Mouse (Mus musculus) embryo, embryonic 9.5 days (tissue): ENCODE data around the gene Epor.

Experiments
- DNase-seq: peaks from one replicate; pipeline ENCODE4 v3.0.0-alpha.2; 2017; ENCODE audit errors: extremely low spot score

Gene Epor

DNA sequence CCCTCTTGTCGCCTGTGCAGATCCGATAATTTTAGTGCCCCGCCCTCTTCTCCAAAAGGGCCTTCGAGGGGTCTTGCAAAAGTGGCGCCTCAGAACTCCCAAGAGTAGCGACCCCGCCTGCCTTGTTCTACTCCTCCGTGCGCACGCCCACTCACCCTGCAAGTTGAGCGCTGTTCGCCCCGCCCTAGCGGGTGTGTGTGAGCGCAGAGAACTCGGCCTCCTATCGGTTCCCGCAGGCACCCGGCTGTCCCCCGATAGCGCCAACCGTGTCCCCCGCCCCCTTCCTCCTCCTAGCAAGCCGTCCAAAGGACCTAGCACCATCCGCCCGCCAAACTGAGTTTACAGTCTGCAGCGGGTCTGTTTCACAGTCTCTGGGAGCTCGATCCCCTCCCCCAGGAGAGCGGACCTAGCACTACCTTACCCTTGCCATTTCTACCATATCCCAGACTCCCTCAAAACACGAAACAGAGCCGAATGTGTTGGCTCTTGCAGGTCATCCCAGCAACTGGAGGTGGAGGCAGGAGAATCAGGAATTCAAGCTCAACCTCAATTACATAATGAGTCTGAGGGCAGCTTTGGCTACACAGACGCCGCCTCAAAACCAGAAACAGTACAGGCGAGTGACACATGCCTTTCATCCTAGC lies 768 bp downstream of the Epor start:
- DNase-seq, result peak; percentile 80

DNA sequence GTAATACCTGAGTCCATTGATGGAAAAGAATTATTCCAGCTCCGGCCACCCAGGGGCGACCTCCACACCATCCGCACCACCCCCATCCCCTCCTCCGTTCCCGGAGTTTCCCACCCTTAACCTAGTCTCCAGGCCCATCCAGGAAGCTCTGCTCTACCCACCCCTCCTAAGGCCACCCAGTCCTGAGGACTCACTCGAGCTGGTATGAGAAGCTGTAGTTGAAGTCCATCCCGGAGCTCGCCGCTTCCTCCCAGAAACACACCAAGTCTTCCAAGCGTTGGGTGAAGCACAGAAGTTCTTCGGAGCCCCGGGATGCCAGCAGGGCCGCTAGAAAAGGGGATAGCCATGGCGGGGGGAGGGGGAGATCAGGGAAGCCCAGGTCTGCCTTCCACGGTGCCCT lies 1.3 kb downstream of the Epor start:
- no peak for DNase-seq

DNA sequence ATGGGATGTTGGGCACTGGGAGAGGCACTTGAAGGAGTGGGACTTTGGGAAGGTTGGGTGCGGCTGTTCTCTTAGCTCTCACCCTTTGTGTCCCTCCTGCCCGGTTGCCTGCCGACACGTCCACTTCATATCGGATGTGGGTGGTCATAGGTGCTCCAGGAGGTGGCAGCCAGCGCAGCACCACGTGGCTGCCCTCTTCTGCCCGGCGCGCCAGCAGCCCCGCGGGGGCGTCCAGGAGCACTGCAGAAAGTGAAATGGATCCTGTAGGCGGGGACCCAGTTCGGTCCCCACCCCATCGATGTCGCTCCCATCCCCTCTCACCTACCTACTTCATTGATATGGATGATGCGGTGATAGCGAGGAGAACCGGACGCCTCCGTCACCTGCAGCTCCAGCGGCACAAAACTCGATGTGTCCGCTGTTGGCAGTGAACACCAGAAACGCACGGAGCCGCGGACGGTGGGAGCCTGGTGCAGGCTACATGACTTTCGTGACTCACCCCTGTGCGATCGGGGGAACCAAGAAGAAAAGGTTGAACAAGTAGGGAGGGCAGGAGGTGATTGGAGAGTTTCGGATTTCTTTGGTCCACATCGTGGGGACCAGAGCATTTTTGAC lies 1.8 kb downstream of the Epor start:
- no peak for DNase-seq

DNA sequence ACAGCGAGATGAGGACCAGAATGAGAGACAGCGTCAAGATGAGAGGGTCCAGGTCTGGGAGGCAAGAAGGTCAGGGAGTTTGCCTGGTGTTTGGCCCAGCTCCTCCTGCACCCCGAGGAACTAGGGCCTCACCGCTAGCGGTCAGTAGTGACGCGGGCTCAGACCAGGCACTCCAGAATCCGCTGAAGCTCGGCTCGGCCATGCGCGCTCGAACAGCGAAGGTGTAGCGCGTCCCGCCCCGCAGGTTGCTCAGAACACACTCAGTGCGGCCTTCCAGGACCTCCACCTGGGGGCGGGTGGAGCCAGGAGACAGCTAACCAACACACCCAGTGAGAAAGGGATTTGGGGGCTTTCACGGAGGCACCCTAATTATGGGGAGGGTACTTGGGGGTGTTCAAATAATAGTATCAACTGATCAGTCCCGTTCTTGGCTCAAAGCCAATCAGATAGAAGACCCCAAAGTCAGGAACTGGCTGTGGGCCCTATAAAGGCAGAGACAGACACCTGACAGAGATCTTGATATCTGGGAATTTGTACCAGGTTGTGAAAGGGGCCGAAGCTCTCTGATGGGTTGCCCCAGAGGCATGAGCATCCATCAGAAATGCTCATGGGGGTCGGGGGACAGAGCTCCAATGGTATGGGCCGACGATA lies 2.6 kb downstream of the Epor start:
- DNase-seq, result peak; percentile 26

DNA sequence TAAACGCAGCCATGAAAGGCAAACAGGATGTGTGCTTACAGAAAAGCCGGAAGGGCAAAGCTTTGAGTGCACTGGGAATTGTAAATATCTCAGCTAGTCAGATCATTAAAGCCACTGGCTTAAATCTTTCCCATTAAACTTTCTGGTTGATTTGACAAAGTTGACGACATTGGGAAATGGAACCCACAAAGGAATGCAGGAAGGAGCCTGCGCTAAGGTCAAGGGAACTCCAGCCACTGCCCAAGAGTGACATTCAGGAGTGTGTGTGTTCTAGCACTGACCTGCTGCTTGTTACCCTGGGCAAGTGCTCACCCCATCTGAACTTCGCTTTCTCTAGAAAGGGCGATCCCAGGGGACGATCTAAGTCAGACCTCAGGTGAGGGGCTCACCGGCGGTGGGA lies 3.2 kb downstream of the Epor start:
- DNase-seq, result no peak

DNA sequence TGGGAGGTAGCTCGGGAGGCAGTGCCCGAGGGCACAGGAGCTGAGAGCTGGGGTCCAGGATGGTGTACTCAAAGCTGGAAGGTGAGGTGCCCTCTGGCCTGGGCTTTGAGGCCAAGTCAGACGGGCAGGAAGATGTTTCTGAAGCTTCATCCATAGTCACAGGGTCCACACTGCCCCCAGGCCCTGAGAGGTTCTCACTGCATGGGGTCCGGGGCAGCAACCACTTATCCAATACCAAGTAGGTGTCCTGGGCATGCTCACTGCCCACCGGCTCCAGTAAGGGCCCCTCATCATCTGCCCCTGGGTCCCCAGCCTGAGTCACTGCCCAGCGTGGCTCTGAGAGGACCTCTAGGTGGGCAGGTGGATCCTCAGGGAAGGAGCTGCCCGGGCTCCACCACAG lies 4.1 kb downstream of the Epor start:
- no peak for DNase-seq

DNA sequence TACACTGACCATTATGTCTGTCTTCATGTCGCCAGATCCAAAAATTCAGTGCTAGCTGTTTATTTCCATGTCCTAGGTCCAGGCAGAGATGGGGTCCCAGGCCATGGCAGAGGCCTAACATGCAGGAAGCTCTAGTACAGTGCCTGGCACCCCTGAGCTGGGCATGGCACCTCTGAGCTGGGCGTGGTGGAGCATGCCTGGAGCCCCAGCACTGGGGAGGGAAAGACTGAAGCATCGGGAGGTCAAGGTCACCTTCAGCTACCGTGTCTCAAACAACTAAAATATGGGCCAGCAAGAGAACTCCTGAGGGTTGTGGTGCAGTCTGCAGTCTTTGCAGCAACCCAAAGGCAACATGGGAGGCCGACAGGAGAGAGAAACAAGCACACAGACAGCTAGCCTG lies 4.9 kb downstream of the Epor start:
- no peak for DNase-seq

DNA sequence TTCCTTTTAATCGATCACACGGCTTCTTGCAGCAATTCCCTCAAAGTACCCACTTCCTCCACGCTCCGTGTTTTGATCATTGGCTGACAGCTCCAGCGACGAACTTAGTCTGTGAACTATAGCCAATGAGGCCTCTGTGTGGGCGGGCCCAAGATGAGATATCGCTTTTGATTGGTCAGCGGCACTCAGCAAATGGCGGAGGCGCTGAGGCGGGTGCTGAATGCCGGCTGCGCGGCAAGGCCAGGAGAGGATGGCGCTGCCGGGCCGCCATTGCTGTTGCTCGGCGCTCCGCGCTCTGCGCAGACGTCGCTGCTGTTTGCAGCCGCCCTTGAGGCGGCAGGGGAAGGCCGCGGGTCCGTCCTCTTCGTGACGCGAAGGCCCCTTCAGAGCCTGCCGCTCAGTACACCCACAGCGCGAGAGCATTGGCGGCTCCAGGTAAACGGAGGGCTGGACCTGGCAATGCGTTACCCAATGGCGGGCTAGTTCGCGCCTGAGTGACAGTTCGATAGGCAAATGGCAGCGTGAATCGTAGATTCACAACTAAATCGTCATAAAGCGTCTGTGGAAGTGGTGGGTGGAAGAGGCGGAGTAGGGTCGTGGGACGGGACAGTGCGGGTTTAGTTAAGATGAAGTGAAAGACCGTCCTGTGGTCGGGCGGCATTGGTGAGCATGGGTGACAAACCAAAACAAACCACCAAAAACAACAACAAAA lies 7.6 kb downstream of the Epor start, which contains the start of gene Swsap1:
Gene Swsap1, plus strand, starts transcription at position 186 of the 712 bp plus-strand sequence.
- peak; percentile 98 for DNase-seq

DNA sequence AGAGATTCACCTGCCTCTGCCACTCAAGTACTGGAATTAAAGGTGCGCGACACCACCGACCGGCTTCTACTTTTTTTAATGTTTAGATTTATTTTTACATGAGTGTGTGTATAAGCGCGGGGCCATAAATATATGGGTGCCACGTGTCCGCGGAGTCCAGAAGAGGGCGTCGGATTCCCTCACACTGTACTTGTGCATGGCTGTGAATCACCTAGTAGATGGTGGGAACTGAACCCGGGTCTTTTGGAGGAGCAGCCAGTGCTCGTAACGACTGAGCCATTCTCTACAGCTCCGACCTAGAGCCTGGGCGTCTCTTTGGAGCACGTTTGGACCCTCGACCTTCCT lies 8.1 kb downstream of the Epor start:
- DNase-seq, result no peak

DNA sequence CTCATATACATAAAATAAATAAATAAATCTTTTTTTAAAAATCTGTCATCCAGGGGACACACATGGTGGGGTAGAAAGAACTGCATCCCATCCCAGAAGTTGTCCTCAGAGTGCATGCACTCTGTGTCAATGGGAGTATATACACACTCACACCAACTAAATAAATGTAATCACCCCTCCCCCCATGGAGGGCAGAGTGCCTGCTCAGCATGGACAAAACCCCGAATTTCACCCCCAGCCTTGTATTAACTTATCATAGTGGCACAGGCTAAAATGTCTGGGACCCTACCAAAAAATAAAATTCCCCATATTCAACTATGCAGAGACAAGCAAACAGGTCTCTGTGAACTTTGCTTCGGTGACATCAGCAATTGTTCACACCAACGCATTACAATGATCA lies 8.7 kb downstream of the Epor start:
- DNase-seq, result no peak

DNA sequence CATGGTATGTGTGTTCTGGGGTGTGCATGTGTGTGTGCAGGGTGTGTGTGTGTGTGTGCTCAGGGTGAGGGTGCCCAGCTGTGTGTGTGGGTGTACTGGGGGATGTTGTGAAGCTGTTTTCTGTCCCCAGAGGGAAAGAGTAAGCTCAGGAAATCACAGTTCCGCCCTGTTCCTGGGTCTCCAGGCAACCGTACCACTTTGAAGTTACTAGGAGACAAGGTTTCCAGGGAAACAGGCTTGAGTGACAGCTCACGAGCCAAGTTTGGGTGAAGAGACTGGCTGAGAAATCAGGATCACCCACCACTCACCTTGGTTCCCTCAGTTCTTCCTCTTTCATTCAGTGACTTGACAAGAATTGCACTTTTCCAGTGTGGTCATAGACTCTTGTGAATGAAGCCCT lies 9.7 kb downstream of the Epor start:
- no peak for DNase-seq

DNA sequence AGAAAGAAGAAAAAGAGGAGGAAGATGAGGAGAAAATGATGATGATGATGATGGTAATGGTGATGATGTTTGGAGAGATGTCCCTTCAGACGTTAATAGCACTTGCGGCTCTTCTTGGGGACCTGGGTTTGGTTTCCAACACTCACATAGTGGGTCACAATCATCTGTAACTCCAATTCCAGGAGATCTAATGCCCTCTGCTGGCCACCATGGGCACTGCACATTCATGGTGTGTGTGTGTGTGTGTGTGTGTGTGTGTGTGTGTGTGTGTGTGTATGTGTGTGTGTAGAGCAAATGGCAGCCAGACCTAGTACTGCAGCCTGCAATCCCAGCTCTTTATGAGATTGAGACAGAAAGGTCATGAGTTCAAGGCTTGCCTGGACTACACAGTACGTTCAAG lies 11.3 kb downstream of the Epor start:
- DNase-seq, result no peak

DNA sequence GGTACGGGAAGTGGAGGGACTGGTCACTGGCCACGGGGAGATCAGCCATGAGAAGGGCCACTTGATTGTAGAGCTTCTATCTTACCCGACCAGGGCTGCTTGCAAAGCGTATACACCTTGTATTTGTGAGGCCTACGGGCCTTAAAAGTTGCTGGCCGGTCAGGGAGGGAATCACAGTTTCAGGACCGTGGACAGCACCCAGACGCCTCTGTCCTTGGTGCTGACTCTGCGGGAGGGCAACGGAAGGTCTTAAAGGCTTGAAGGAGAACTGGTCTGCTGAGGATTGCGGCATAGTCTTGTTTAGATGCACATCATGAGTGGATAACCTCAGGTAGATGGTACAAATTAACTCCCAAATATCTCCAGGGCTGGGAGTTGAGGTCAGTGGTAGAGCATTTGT lies 13.0 kb downstream of the Epor start:
- DNase-seq, result peak; percentile 80

DNA sequence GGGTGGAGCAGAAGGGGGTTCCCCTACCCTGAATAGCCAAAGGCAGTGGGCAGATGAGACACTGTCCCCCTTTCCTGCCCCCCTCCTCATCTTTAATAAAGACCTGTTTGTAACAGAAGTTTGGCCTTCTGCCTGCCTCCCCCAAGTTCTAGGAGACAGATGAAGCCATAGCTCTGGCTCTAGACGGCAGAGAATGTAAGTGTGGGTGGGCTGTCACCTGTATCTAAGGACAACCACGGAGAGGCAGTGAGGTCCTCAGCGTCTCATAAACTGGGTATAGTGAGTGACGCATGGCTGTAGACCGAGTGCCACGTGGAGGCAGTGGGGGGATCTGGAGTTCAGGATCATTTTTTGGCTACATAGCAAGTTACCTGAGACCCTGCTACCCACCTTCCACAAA lies 14.5 kb downstream of the Epor start:
- no peak for DNase-seq

DNA sequence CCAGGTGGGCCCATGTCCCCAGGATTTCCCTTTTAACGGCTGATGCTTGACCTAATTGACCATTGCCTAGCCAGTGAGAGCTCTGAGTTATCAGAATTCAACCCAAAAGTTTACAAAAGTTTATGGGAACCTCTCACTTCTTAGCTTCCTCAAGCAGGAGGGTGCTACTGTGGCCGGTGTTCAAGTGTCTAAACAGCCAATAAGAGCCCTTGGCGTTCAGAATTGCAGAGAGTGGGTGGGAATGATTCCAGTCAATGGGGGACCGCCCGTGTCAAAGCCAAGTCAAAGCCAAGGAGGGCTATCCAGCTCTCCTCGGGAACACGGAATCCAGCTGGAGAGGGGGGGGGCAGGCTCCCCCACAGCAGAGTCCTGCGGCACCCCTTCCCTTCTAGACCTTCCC lies 15.2 kb downstream of the Epor start:
- no peak for DNase-seq

DNA sequence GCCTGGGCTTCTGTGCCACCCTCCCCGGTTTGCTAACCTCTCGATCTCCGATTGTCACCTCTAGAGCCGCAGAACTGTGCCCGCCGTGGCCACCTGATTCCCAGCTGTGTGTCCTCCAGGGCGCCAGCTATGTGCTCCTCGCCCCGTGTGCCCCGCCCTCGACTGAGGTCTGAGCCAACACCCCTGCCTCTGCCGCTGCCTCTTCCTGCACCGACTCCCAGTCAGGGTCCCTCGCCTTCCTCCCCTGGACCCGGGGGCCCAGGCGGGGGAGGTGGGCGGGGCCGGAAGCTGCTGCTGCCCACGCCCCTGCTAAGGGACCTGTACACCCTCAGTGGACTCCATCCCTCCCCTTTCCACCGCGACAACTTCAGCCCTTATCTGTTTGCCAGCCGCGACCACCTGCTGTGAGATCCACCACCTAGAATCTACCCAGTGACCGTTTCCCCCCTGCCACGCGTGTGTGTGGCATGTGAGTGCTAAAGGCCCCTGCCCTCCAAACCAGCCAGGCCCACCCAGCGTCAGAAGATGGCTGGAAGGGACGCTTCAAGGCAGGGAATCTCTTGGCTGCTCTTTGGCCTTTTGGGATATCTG lies 15.7 kb downstream of the Epor start:
- no peak for DNase-seq

DNA sequence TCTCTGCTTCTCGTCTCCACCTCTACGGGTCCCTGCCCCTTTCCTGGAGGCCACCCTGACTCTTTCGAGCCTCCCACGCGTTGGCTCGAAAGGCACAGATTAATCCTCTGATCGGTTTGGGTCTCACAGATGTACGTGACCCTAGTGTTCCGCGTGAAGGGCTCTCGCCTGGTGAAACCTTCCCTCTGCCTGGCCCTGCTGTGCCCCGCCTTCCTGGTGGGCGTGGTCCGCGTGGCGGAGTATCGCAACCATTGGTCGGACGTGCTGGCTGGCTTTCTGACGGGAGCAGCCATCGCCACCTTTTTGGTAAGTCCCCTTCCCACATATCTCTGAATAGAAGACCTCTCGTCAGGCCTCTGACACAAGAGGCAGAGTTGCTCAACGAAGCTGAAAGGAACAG lies 19.0 kb downstream of the Epor start:
- DNase-seq, result no peak

DNA sequence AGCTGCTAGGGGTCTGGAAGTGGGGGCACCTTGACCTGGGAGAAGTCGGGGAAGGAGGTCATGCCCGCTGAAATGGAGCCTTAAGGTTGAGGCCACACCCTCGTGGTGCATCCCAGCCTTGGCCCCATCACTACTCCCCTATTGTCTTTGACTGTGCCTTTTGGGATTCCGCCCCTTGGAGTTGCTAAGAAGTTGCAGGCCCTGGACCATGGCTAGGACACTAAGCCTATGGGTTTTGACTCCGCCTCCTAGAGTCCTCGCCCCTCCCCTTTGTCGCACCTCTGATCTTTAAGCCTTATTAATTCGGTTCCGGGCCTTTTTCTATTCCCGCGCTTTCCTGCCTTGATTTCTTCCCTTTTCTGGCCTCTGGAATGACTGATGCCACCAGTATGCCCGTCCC lies 19.7 kb downstream of the Epor start:
- no peak for DNase-seq

DNA sequence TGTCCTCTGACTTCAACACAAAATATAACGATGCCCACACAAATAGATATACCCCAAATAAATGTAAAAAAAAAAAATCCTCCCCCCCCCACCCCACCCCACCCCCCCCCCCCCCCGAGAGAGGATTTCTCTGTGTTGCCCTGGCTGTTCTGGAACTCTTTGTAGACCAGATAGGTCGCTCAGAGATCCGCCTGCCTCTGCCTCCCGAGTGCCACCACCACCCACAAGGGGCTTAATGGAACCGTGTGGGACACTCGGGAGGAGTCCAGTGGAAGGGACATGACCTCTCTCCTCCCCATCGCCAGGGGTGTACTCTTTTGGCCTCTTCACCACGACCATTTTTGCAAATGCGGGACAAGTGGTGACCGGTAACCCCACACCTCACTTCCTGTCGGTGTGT lies 20.3 kb downstream of the Epor start:
- DNase-seq, result no peak

DNA sequence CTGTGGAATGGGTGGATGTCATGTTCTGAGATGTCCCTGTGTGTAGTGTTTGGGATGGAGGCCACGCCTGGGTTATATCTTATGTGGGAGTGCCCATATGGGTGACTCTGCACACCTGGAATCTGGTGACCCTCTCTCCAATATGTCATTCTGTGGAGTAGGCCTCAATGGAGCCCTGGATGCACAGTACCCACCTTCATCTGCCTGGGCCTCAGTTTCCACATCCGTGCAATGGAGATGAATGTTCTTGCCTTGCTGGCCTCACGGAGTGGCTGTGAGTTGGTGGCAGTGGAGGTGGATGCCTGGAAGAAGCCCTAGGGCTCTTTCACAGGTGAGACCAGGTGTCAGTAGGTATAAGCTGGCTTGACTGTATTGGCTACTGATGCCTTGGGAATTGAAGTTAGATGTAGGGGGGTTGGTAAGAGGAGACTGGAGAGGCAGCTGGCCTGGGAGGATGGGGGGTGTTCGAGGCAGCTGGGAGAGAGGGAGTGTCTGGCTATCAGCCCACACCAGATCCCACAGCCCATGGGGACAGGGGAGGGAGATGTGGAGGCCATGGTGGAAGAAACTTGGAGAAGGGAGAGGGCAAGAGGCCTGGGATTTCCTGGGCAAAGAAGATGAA lies 25.0 kb downstream of the Epor start:
- no peak for DNase-seq

DNA sequence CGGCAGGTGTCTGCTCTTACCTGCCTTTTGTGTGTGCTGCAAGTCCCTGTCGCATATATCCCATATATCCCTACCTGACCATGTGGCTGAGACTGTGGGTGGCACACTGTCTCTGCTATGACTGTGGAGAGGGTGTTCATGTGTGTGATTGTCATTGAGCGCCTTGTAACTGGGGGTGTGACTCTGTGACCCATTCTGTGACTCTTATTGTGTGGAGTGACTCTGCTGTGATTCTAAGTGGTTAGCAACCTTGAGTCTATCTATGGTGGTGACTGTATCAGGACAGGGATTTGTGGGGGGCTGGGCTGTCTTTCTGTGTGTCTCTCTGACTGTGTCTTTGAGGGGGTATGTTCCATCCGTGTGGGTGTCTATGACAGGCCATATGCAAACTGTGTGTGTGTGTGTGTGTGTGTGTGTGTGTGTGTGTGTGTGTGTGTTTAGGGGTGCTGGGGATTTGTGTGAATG lies 25.6 kb downstream of the Epor start:
- DNase-seq, result no peak
